Mouse (Mus musculus) forebrain, embryonic 12.5 days (tissue): ENCODE measurements at regions not wholly inside any gene's neighbourhood (a gene's known extent, or its start where the extent isn't known, plus 50 kb on each side); places are given as distances from the start of the nearest gene placed in this dataset.

ENCODE experiments used
- ATAC-seq: fragments of 200-750 bp; cut with Nextera tagmentation; 2 replicates; pipeline ENCODE4 v1.8.0; 2017; ENCODE audit warnings: moderate TSS enrichment; ENCODE audit not compliant: low FRiP score
- H3K27ac ChIP-seq: fragments of 300-500 bp; sonication (generic); 2 replicates; pipeline ENCODE4 v1.5.1; 2016; ENCODE audit warnings: mild to moderate bottlenecking
- H3K27me3 ChIP-seq: fragments of 300-500 bp; sonication (generic); 2 replicates; pipeline ENCODE4 v1.6.1; 2016; ENCODE audit warnings: mild to moderate bottlenecking
- H3K36me3 ChIP-seq: fragments of 300-500 bp; sonication (generic); replicated peaks from 2 replicates; pipeline ENCODE4 v1.6.1; 2016; ENCODE audit warnings: mild to moderate bottlenecking
- H3K4me1 ChIP-seq: fragments of 300-500 bp; sonication (generic); 2 replicates; pipeline ENCODE4 v1.6.1; 2016
- H3K4me2 ChIP-seq: fragments of 300-500 bp; sonication (generic); 2 replicates; pipeline ENCODE4 v1.6.1; 2016; ENCODE audit warnings: mild to moderate bottlenecking, moderate library complexity
- H3K4me3 ChIP-seq: fragments of 300-500 bp; sonication (generic); replicated peaks from 2 replicates; pipeline ENCODE4 v1.5.1; 2016; ENCODE audit warnings: mild to moderate bottlenecking
- H3K9ac ChIP-seq: fragments of 300-500 bp; sonication (generic); 2 replicates; pipeline ENCODE4 v1.6.1; 2016; ENCODE audit warnings: mild to moderate bottlenecking
- H3K9me3 ChIP-seq: fragments of 300-500 bp; sonication (generic); 2 replicates; pipeline ENCODE4 v1.6.1; 2016
- WGBS: fragments of 180-500 bp; shearing (Covaris S2); methylation state at CpG from one replicate; pipeline ENCODE4 v1.1.7; 2016; 5-methylcytosine and 5-hydroxymethylcytosine counted together

GRCm38 (mm10) chr3:52557296-52557695 is 289.2 kb downstream of the Foxo1 start:
- Histone ChIP-seq H3K4me3 (no peak overlapping the region), H3K36me3 (no peaks in the 10 kb centered on the region), H3K27ac (no peak overlapping the region), H3K4me1 (no peaks in the 10 kb centered on the region), H3K4me2 (no peak overlapping the region), H3K27me3 (no peaks in the 10 kb centered on the region), H3K9ac (no peak overlapping the region), H3K9me3 (no peaks in the 10 kb centered on the region)
- no peak for ATAC-seq
- 91% methylated on average over 4 of the region's 4 CpGs for WGBS

DNA sequence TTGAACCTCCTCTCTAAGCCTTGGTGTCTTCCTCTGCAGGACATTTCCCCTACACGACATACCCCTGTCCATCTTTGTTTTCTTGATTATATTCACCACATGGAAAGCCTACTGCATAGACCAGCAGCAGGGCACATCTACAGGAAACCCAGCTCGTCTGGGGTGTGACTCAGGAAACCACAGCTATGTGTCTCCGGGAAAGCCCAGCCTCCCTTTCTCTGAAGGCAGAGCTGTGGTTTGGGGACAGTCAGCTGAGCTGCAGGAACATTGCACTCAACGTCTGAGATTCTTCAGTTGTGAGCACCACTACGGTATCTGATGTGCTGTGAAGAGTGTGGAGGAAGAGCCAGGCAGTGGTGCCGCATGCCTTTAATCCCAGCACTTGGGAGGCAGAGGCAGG is 286.9 kb downstream of the Foxo1 start:
- Histone ChIP-seq H3K27ac (no peak overlapping the region), H3K4me1 (no peaks in the 10 kb centered on the region), H3K36me3 (no peaks in the 10 kb centered on the region), H3K9me3 (no peaks in the 10 kb centered on the region), H3K9ac (no peak overlapping the region), H3K4me3 (no peak overlapping the region), H3K27me3 (no peaks in the 10 kb centered on the region), H3K4me2 (no peak overlapping the region)
- no peak for ATAC-seq
- WGBS, result 91% methylated on average over 6 of the region's 6 CpGs

DNA sequence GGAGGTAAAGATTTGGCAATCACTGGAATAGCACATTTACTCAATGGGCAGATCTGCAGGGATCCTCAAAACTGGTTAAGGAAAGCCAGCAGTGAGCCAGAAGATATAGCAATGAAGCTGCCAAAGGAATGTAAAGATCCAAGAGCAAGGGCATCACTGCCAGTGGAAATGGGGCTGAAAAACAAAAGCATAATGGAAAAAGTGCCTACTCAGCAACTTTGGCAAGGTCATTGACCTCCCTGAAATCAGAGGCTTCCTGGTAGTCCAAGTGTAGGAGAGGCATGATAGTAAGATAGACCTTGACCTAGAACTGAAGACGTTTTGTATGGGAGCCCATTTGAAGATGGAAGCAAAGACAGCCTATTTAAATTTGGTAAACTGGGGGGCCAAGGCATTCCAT is 286.4 kb downstream of the Foxo1 start:
- no peak overlapping the region for H3K4me3 ChIP-seq
- no peak overlapping the region for H3K4me2 ChIP-seq
- no peak overlapping the region for H3K27ac ChIP-seq
- H3K4me1 ChIP-seq, result no peaks in the 10 kb centered on the region
- no peaks in the 10 kb centered on the region for H3K9me3 ChIP-seq
- H3K9ac ChIP-seq, result no peak overlapping the region
- ATAC-seq, result no peak
- no peaks in the 10 kb centered on the region for H3K36me3 ChIP-seq
- no peaks in the 10 kb centered on the region for H3K27me3 ChIP-seq
- 73% methylated on average over 1 of the region's 1 CpGs for WGBS

GRCm38 (mm10) chr3:52548201-52548893 is 280.2 kb downstream of the Foxo1 start:
- Histone ChIP-seq H3K27ac (no peak overlapping the region), H3K9ac (no peak overlapping the region), H3K4me1 (no peaks in the 10 kb centered on the region), H3K4me3 (no peak overlapping the region), H3K9me3 (no peaks in the 10 kb centered on the region), H3K36me3 (no peaks in the 10 kb centered on the region), H3K27me3 (no peaks in the 10 kb centered on the region), H3K4me2 (no peak overlapping the region)
- WGBS, result 89% methylated on average over 6 of the region's 6 CpGs
- ATAC-seq, result no peak

DNA sequence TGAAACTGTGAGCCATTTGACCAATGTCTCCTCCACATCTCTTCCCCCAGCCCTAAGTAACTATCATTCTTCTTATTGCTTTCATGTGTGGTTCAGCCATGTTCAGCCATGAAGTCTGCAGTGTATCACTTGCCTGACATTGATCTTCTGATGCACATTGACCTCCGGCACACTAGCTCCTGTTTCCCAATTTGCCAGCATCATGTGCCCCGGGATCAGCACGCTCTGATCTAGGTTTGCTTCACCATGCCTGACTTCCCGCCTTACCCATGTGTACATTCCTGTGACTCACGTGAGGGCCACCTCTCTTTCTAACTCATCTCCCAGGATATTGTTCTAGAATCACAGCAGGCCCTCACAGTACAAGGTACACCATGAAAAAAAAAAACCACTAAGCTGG is 277.9 kb downstream of the Foxo1 start:
- Histone ChIP-seq H3K36me3 (no peaks in the 10 kb centered on the region), H3K4me2 (no peak overlapping the region), H3K9ac (no peak overlapping the region), H3K4me3 (no peak overlapping the region), H3K9me3 (no peaks in the 10 kb centered on the region), H3K27me3 (no peaks in the 10 kb centered on the region; the same call in 1 of the 2 replicates), H3K27ac (no peak overlapping the region), H3K4me1 (peaks cover 2% of the 10 kb centered on the region; the same call in 1 of the 2 replicates)
- WGBS, result 87% methylated on average over 5 of the region's 5 CpGs
- ATAC-seq, result no peak

GRCm38 (mm10) chr3:52543006-52543405 is 274.9 kb downstream of the Foxo1 start:
- H3K4me1 ChIP-seq, result peaks cover 5% of the 10 kb centered on the region; the same call in 1 of the 2 replicates
- no peaks in the 10 kb centered on the region for H3K9me3 ChIP-seq
- no peak overlapping the region for H3K4me3 ChIP-seq
- H3K27me3 ChIP-seq, result peaks cover 6% of the 10 kb centered on the region; the same call in 1 of the 2 replicates
- no peaks in the 10 kb centered on the region for H3K36me3 ChIP-seq
- H3K27ac ChIP-seq, result no peak overlapping the region
- no peak for ATAC-seq
- no peak overlapping the region for H3K4me2 ChIP-seq
- no peak overlapping the region for H3K9ac ChIP-seq
- WGBS, result 79% methylated on average over 6 of the region's 6 CpGs

- Histone ChIP-seq H3K27ac (no peak overlapping the region), H3K4me1 (peaks cover 6% of the 10 kb centered on the region; the same call in 1 of the 2 replicates), H3K27me3 (peaks cover 6% of the 10 kb centered on the region; the same call in 1 of the 2 replicates), H3K36me3 (no peaks in the 10 kb centered on the region), H3K4me2 (no peak overlapping the region), H3K9me3 (no peaks in the 10 kb centered on the region), H3K4me3 (no peak overlapping the region), H3K9ac (no peak overlapping the region)
- ATAC-seq, result no peak
- 14% methylated on average over 9 of the region's 9 CpGs for WGBS
Measured at GRCm38 (mm10) chr3:52540862-52541380, 272.8 kb downstream of the Foxo1 start.

GRCm38 (mm10) chr3:52539813-52540378 is 271.8 kb downstream of the Foxo1 start:
- Histone ChIP-seq H3K27ac (no peak overlapping the region), H3K9me3 (no peaks in the 10 kb centered on the region), H3K27me3 (peaks cover 6% of the 10 kb centered on the region; the same call in 1 of the 2 replicates), H3K36me3 (no peaks in the 10 kb centered on the region), H3K4me1 (peaks cover 16% of the 10 kb centered on the region; the same call in 1 of the 2 replicates), H3K4me2 (no peak overlapping the region), H3K9ac (no peak overlapping the region), H3K4me3 (no peak overlapping the region)
- WGBS, result 65% methylated on average over 10 of the region's 10 CpGs
- no peak for ATAC-seq

- Histone ChIP-seq H3K4me3 (no peak overlapping the region), H3K9me3 (no peaks in the 10 kb centered on the region), H3K9ac (no peak overlapping the region), H3K4me1 (peaks cover 16% of the 10 kb centered on the region; the same call in 1 of the 2 replicates), H3K27me3 (peaks cover 6% of the 10 kb centered on the region; the same call in 1 of the 2 replicates), H3K27ac (no peak overlapping the region), H3K4me2 (no peak overlapping the region), H3K36me3 (no peaks in the 10 kb centered on the region)
- ATAC-seq, result no peak
- WGBS, result 89% methylated on average over 4 of the region's 4 CpGs
Measured at GRCm38 (mm10) chr3:52538306-52538705, 270.2 kb downstream of the Foxo1 start.

DNA sequence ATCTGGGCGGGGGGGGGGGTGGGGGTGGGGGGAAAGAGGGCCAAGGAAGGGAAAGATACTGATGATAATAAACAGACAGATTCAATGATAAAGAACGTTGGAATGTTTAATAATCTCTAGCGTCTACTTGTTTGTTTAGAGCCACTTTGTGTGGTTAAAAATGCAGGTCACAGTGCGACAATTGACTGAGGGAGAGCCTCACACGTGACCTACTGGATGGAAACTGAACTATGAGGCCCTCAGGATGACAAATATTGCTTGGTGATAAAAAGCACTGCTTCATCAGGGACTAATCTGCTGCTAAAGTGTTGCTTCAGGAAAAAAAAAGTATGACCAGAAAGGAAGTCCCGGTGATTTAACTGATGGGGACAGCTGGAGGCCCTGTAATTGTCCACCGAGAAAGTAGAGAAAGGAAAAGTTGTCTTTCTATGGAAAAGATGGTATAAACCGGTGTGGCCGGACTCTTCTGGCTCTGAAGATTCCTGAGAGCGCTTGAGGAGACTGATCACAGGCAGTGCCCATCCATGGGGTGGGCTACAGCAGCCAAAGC is 269.3 kb downstream of the Foxo1 start:
- Histone ChIP-seq H3K4me2 (no peak overlapping the region), H3K27ac (no peak overlapping the region), H3K9me3 (no peaks in the 10 kb centered on the region), H3K27me3 (peaks cover 6% of the 10 kb centered on the region; the same call in 1 of the 2 replicates), H3K4me3 (no peak overlapping the region), H3K36me3 (no peaks in the 10 kb centered on the region), H3K4me1 (peaks cover 16% of the 10 kb centered on the region; the same call in 1 of the 2 replicates), H3K9ac (no peak overlapping the region)
- ATAC-seq, result no peak
- 85% methylated on average over 10 of the region's 10 CpGs for WGBS

DNA sequence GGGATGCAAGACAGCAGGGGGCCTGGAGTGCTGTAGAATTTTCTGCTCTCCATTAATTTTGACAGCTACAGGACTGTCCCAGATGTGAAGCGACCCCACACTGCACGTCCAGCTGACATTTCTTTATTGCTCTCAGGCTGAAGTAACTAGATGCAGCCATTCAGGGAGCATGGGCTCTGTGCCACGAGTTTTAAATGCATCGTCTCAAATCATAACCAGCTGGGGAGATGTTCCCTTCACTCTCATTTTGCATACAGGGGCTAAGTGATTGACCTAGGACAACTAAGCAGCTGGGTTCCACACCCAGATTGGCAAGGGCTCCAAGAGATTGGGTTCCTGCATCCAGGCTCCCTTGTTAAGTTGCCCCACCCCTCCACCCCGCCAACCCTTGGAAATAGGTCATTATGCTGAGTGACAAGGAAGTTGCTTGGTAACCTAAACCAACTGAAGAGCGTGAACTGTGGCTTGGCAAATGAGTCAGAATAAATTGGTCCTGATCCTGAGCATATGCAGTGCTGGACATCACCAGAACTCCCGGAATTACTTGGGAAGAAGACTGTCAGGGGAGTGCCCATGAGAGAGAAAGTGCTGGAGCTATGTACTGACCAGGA is 267.4 kb downstream of the Foxo1 start:
- Histone ChIP-seq H3K27me3 (0 out of 2 replicates have a peak, but pooled peaks cover 6% of the 10 kb centered on the region), H3K9ac (no peak overlapping the region), H3K9me3 (no peaks in the 10 kb centered on the region), H3K4me3 (no peak overlapping the region), H3K4me1 (peaks cover 11% of the 10 kb centered on the region; the same call in 1 of the 2 replicates), H3K4me2 (no peak overlapping the region), H3K36me3 (no peaks in the 10 kb centered on the region), H3K27ac (no peak overlapping the region)
- no peak for ATAC-seq
- WGBS, result 61% methylated on average over 7 of the region's 7 CpGs

DNA sequence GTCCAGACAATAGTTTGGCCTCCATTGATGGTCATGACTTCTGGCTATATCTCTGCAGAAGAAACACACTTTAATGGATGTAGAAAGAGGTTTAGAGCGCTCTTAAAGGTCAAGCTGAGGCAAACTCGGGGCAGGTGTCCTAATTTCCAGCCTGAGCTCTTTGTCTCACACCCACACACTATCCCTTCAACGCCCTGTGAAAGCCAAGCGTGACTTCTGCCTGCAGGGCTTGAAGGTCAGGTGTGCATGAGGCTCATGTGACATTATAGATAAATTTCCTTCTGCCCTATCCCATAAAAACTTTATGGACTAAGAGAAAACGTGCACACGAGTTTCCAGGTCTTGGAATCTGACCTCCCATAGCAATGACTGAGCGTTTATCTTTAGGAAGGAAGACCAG is 266.0 kb downstream of the Foxo1 start:
- H3K9me3 ChIP-seq, result no peaks in the 10 kb centered on the region
- no peak overlapping the region for H3K4me2 ChIP-seq
- peaks cover 11% of the 10 kb centered on the region; the same call in 1 of the 2 replicates for H3K4me1 ChIP-seq
- H3K27me3 ChIP-seq, result no peaks in the 10 kb centered on the region
- no peaks in the 10 kb centered on the region for H3K36me3 ChIP-seq
- H3K9ac ChIP-seq, result no peak overlapping the region
- 80% methylated on average over 7 of the region's 7 CpGs for WGBS
- H3K4me3 ChIP-seq, result no peak overlapping the region
- no peak for ATAC-seq
- H3K27ac ChIP-seq, result no peak overlapping the region
